Mouse (Mus musculus) heart, postnatal 14 days (tissue): Measurements from ENCODE around the gene Map7. TPM values are rescaled to one million over a fixed set of nuclear protein-coding genes. Genes with fewer than 3 reads are reported as not detected.

Experiments used
- DNase-seq, 2 experiments: peaks; one replicate each; pipeline ENCODE4 v3.0.0; 2021 to 2022
- intact Hi-C: fragments of 180-260 bp; cut with DNase I; formaldehyde crosslinking; loops from one replicate; pipeline ENCODE4 v1.15.1; 2025
- total RNA-seq, 2 experiments: library from RNA; stranded (reverse); gene quantifications; 2 replicates each; pipeline ENCODE4 v1.2.3; 2021

Map7 gene
- total RNA-seq, 2 experiments from 2014 or later = 17.4 to 20.9 TPM

DNA sequence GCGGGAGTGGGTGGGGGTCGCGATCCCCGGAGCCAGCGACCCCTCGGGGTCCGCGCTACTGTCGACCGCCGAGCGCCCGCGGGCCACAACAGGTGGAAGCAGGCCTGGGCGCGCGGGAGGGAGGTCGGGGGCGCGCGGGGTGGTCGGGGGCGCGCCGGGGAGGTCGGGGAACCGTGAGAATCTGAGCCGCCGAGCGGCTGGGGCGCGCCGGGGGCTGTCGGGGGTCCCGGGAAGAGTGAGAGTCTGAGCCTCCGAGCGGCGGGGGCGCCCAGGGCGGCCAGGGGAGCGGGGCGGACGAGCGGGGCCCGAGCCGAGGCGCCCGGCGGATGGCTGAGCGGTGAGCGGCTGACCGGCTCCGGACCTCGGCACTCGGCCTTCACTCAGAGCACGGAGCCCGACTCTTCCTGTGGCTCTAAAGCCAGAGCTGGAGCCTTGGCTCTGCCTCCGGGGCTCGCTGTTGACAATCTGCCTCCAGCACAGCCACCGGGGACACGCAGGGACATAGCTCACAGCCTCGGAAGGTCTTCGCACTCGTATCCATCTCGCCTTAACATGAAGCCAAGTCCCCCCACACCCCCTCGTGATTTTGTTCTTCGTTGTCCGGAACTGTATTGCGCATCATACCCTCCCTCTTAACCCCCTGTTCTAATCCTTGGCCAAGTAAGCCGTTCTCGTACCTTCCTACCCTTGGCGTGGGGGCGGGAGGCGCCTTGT lies 1.0 kb downstream of the Map7 start:
- intact Hi-C loops = no loop called here
- peak; percentile 52 to 57 for DNase-seq

DNA sequence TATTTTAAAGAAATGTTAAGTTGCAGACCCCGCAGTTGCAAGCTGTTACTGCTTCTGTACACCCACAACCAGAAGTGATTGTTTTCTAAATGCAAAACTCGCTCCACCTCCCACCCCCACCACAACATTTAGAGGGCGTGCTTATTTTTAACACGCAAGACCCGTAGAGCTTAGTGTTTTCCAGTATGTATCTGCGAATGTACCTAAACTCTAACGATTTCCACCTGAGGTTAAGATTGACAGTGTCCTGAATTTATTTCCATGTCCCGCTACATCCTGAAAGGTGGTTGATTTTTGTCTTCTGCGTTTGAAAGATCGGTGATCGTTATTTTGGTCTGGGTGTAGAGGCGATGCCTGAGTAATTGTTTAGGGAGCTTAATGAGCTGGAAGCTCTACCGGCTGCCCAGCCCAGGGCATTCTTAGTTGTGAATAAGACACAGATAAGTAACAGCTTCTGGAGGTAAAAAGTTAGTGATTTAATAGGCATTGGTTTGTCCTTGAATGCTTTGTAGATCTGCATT lies 1.6 kb downstream of the Map7 start:
- no peak for DNase-seq
- intact Hi-C loops = no loop called here

DNA sequence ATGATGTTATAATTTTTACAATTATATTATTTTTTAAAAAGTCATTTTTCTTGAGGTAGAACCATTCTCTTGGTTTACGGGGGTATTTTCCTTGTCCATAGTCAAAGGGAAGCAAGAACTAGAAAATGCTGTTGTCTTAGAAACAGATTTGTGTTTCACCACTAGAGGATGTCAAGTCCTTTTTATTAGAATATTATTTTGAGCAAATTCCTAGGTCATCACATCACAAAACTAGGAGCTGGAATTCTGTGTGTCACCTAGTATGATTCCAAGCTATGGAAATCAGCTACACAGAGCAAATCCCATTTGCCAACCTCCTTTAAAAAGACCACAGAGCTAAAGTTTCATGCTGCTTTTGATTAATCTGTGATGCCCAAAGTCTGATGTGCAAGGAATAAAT lies 3.9 kb downstream of the Map7 start:
- intact Hi-C loops = no loop called here
- no peak for DNase-seq

DNA sequence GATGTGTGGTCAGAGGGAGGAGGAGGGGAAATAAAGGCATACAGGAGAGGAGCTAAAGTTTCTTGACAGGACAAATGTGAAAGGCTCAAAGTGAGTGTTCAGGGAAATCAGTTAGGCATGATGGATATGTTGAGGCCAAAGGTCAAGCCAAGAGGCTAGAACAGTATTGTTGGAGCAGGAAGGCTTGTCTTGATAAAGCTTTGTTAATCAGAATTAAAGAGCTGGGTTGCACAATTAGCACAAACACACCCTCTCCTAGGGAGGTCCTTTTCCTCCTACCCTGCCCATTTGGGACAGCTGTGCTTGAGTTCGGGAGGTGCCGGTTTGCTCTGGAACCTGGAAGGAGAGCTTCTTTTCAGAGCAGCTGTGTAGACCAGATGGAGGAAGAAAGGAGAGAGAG lies 5.2 kb downstream of the Map7 start:
- no peak for DNase-seq
- intact Hi-C loops = no loop called here

DNA sequence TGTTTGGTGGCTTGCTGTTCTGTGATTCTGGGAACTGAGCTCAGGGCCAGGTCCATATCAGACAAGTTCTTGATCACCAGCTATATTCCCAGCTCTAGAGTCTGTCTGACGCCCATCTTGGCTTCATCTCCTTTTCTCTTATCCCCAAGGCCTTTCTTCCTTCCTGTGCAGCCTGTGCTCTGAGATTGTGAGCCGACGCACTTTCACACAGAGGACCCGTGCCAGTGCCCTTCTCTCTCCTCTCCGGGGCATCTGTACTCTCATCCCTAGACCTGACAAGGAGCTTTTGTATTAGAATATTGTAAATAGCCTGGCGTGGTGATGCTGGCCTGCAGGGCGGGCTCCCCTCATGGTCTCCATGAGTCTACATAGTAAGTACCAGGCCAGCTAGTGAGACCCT lies 7.1 kb downstream of the Map7 start:
- no peak for DNase-seq
- intact Hi-C loops = no loop called here

DNA sequence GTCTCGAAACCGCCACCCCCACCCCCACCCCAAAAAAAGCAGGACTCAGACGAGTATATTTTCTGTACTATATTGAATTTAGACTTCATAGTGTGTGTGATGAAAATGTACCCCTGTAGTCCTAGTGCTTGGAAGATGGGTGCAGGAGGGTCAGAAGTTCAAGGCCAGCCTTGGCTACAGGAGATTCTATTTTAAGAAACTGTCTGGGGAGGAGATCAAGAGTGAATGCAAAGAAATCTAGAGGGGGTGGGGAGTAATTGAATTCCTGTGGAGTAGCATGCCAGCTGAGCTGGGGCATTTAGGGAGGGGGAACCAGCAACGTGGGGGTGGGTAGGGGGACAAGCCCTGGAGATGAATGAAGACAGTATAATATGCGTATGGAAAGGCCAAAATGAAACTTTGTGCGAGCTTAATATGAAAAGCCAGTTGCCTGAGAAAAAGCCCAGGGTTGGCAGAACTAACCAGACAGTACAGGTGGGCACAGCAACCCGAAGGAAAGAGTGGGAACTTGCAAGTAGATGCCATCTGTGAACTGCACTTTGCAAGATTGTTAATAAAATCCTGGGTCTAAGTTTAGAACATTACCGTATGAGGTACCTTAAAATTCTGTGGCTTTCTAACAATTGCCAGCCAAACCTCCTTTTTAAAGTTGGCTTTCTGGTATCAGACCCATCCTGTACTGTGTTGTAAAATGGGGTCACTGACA lies 8.9 kb downstream of the Map7 start:
- DNase-seq = no peak
- intact Hi-C loops = no loop called here

DNA sequence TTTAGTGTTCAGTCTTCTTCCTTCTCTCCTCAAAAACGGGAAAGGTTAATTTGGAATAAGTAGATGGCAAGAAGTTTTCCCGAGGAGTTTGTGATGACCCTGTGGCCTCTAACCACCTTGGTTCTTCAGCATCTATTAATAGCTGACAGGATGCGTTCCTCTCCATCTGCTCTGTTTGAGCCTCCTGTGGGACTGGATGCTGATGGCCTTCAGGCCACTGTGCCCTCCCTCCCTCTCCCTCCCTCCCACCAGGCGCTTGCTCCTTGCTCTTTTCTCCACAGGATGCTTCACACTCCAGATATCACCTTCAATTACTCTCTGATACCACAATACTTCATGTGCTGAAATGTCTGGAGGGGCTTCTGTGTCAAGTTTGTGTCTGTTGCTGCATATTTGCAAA lies 10.5 kb downstream of the Map7 start:
- DNase-seq = no peak
- intact Hi-C loops = no loop called here

DNA sequence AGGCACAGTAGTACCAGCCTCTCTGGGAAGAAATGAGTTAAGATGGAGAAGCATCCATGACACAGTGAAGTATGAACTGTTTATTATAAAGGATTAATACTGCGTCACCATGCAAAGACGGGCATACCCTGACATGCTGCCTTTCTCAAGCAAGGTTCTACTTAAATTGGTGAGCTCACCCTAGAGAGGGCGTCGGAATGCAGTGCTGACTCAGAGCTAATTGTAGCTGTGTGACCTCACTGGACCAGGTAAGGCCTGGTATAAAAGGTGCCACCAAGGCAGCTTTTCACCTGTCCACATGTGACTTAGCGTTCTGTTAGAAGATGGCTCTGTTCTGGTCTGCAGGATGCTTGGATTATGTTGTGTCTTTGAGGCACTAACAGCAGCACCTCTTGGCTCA lies 11.0 kb downstream of the Map7 start:
- no peak for DNase-seq
- intact Hi-C loops = no loop called here

DNA sequence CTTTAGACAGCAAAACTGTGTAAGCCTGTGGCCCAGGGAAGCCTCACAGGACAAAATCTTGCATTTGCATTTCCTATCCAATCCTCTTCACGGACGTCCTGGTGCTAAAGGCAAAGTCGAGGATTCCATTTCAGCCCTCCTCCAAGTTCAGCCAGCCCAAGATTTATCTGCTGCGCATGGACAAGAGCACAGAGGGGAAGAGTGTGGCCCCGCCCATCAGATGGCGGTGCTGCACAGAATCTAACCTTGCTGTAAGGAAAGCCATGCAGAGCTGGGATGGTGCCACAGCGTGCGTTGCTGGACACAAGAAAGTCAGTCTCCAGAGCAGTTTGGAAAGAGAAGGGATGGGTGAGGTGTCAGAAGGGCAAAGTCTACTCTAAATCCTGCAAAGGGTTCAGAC lies 12.6 kb downstream of the Map7 start:
- DNase-seq = no peak
- intact Hi-C loops = no loop called here

DNA sequence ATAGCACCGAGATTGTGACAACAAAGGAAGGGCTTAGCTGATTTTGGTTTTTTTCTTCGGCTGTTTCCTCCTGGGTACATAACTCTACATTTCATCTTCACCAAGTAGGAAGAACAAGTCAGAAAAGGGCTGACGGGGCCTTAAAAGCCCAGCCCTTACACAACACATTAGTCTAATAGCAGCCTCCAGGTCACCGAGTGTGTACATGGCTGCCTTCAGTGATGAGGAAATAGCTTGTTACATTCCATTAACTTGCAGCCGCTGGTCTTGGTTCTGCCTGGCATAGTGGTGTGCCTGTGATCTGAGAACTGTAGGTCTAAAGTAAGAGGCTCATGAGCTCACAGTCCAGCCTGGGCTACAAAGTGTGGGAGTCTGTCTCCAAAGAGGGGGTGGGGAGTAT lies 16.5 kb downstream of the Map7 start:
- intact Hi-C loops = no loop called here
- no peak for DNase-seq

DNA sequence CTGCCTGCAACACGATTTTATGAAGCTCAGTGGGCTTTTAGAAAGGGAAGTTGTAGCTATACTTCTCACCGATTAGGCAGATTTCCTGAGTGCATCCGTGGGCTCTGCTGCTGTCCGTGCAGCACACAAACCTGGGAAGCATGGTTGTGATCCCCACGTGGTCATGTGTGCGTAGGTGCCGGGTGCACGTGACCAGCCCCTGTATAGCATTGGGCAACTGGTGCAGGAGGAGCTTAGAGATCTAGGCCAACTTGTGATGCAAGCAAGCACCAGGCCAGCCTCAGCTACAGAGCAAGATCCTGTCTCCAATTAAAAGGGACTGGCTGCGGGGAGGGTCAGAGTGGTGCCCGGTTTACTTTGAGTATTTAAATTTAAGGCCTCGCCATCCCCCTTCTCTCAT lies 18.5 kb downstream of the Map7 start:
- intact Hi-C loops = no loop called here
- DNase-seq = no peak

DNA sequence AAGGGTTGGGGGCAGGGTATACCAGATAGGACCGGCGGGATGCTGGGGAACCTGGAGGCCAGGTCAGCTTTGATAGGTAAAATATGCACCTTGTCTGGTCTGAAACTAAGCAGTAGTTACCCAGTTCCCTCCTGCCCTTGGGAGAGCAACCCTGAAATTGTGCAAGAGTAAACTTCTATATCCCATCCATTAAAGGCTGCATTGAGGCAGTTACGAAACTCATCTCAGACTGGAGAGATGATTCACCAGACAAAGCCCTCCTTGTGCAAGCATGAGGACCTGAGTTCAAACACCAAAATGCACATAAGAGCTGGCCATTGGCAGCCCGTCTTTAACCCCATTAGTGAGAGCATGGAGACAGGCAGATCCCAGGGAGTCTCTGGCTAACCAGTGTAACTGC lies 19.2 kb downstream of the Map7 start:
- DNase-seq = no peak
- intact Hi-C loops = no loop called here

DNA sequence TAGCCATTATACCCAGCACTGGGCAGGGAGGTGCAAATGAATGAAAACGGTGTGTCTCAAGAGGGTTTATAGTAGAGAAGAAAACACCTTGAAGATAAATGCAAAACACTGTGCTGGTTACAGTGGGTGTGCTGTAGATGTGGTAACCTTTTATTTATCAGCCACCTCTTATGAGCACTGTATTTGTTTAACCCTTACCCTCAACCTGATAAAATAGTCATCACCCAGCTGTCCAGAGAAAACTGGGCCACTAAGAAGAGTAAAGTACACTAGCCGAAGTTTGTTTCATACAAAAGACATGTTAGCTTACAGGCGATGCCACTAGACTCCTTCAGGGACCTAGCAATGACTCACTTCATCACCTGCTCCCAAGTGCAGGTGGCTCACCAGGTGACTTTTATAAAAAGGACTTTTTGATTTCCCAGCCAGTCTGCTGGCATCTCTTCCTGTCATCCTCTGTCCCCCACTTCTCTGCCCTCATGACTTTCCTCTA lies 21.0 kb downstream of the Map7 start:
- no peak for DNase-seq
- intact Hi-C loops = no loop called here

DNA sequence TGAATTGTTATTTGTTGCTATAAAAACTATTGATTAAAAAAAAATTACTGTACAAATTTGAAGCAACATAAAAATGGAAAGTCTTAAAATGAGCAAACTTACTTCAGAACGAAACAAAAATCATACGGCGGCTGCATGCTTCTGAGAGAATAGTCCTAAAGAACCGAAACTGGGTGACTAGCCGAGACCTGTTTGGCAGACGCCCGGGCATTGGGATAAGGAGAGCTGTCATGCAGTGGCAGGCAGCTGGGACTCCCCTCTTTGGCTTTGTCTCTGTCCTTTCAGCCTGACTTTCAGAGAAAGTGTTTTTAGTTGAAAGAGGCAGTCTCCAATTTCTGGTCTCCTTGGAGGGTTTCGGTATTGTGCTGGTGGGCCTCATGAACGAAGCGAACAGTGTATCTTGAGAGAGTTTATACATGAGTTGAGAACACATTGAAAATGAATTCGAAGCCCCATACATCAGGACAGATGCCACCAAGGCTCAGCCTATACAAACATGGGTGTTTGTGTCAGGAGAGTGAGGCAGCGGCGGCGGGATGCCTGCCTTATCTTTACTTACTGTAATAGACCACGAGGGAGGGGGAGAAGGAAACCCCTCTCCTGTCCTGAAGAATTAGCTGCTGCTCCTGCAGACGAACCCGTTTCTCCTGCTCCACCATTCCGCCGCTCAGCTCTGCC lies 21.8 kb downstream of the Map7 start:
- intact Hi-C loops = no loop called here
- no peak for DNase-seq

DNA sequence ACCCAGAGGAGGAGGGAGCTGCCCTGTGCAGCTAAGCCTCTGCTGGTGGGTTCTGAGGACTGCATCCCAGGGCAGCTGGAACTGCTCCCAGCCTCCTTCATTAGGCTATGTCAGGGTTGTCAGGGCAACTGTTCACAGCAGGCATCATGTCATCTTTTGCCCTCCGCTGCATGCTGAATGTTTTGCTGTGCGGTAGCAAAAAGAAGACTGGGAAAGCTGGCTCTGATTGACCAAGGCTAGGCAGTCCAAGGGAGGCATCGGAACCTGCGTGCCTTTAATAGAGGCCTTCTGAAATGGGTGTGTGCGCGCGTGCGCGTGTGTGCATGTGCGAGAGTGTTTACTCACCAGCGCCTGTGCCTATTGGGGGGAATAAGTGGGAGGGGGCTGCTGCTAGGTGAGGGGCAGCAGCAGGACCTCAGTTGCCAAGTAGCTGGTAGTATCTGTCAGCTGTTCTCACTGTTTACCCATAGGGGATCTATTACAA lies 22.4 kb downstream of the Map7 start:
- DNase-seq = peak; percentile 55 to 78
- intact Hi-C loops = no loop called here

DNA sequence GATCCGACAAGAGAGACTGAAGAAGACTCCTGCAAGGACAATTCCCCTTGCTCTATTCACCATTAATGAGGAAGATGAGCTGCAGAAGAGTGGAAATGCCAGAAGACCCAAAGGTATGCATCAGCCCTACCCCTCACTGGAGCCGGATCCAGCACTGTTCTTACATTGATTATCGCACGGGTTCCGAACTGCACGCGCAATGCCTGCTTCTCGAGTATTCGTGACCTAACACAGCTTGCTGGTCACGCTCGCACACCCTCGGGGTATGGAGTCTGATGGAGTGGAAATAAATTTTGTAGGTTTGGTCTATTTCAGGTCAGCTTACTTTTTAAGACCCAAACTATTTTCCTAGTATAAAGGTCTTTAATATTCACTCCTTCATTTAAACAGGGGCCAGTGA lies 22.9 kb downstream of the Map7 start:
- intact Hi-C loops = no loop called here
- no peak for DNase-seq

DNA sequence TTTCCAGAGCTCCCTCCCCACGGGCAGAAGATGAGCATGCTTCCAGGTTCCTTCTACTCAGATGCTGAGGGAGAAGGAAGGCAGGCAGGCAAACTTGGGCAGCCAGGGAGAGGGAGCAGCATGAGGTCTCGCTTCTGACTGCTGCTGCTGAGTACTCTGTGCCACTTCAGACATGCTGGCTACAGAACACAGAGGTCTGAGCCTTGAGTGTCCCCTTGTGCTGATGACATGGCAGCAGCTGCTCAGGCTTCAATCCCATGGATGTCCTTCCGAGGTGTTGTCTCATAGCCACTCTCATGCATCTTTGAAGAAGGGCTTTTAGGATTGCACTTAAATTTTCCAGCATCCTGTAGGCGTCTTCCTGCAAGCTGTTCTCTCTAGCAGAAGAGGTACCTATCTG lies 23.5 kb downstream of the Map7 start:
- no peak for DNase-seq
- intact Hi-C loops = no loop called here

DNA sequence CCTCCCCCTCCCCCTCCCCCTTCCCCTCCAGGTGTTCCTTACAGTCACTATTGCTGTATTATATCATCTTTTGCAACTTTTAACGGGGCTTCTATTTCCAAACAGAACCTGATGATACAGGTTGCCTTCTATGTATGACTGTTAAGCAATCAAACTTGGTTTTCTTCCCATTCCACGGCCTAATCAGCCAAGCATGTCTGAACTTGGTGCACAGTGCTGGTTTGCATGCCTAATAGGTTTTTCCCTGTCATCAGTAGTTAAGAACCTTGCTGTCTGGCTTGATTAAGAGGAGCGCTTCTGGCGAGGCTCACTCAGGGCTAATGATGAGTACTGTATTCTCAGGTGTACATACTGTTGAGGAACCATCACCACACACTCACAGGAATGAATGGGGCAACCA lies 25.5 kb downstream of the Map7 start:
- intact Hi-C loops = no loop called here
- DNase-seq = no peak

DNA sequence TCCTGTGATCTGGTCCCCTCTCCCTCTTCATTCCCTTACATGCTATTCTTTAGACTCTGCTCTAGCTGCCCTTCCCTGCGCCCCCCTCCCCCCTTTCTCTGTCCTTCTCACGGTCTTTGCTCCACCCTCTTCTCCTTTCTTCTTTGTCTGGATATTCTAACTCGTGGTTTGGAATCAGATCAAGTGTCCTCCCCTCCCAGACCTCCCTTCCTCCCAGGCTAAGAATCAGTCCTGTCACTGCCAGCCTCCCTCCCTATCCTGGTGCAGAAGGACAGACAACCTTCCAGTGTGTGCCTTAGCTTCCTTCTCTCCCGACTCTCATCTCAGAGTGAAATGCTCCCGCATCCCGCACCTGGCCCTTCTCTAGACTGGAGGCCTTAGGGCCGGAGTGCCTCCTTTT lies 27.8 kb downstream of the Map7 start:
- intact Hi-C loops = no loop called here
- DNase-seq = no peak

DNA sequence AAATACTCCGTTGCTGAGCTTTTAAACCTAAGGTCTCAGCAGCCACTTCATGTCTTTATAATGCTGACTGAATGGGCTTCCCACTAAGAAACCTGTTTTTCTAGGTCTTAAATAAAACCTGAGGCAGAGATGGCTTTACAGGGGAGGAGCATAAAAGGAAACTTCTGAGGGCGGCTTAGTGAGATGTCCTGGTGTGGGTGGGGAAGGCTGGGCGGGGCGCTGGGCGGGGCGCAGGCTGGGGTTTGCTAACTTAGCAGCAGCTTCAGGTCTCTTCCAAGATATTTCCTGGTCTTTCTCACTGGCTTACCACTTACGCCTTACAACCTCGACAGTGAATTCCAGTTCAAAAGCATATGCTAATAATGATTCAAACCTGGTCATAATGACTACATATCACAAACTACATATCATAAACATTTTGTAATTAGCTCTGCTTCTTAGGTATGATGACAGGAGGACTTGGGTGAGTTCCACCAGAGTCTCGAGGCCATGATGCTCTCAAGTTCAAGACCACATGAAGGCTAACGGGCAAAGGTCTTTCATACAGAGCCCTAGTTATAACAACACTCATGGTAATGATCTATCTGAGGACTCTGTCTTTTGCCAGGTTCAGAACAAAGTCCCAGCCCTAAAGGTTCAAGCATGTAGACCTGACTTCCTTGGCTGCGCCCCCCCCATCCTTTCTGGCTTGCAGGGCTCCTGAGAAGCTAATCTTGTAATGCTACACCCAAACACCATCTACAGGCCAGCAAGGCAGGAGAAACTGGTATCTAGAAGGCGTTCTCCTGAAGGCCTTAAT lies 30.7 kb downstream of the Map7 start:
- intact Hi-C loops = no loop called here
- no peak for DNase-seq

DNA sequence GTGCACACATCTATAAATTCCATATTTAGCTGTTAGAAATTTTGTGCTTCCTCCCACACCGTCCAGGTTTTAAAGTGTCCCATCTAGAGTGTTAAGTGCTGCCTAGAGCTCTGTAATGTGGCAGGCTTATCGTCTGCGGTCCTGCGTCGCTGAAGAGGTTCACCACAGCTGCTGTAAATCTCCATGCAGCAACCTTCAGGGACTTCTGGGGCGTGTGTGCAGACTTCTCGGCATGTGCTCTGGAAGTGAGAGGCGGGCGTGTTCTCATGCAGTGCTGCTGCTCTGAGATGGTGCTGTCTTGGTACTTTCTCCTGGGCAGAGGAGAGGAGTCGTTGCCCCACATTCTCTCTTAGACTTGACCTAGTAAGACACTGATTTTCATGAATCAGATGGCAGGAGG lies 32.9 kb downstream of the Map7 start:
- no peak for DNase-seq
- intact Hi-C loops = no loop called here
